Mouse (Mus musculus) MEL (cell line): Measurements from ENCODE around the gene Cmtm7. TPM values are rescaled to one million over a fixed set of nuclear protein-coding genes. Genes with fewer than 3 reads are reported as not detected.

Experiments used
- DNase-seq: peaks from one replicate; pipeline ENCODE4 v3.0.0; 2011; ENCODE audit warnings: low read depth, low spot score
- H3K27ac ChIP-seq: 2 replicates; pipeline ENCODE4 v1.5.1; 2012; ENCODE audit warnings: low read depth, mild to moderate bottlenecking, control low read depth, low read length, moderate library complexity; ENCODE audit not compliant: control insufficient read depth
- H3K27me3 ChIP-seq, 2 experiments: fragments of 150-350 bp in 1 of 2; sonication (generic) in 1 of 2; 2 replicates each; pipeline ENCODE4 v1.6.1; 2012; ENCODE audit warnings: low read length in 2 of 2, mild to moderate bottlenecking in 2 of 2, improper control_type of control experiment in 1 of 2, moderate library complexity in 1 of 2; ENCODE audit not compliant: insufficient read depth in 2 of 2, control insufficient read depth in 1 of 2
- H3K36me3 ChIP-seq, 2 experiments: 2 replicates each; pipeline ENCODE4 v1.6.1; 2012 to 2014; ENCODE audit warnings: low read length in 2 of 2, improper control_type of control experiment in 1 of 2, inconsistent platforms in 1 of 2, mild to moderate bottlenecking in 1 of 2; ENCODE audit not compliant: insufficient read depth in 2 of 2, control insufficient read depth in 1 of 2
- H3K4me1 ChIP-seq, 2 experiments: fragments of 150-350 bp in 1 of 2; sonication (generic) in 1 of 2; 2 replicates each; pipeline ENCODE4 v1.6.1; 2012; ENCODE audit warnings: low read length in 2 of 2, improper control_type of control experiment in 1 of 2, mild to moderate bottlenecking in 1 of 2; ENCODE audit not compliant: insufficient read depth in 2 of 2, control insufficient read depth in 1 of 2
- H3K4me3 ChIP-seq, 2 experiments: fragments of 150-350 bp in 1 of 2; sonication (generic) in 1 of 2; 2 replicates each; pipeline ENCODE4 v1.5.1; 2012; ENCODE audit warnings: low read depth in 2 of 2, low read length in 2 of 2, mild to moderate bottlenecking in 2 of 2, moderate library complexity in 2 of 2, control low read depth in 1 of 2, improper control_type of control experiment in 1 of 2; ENCODE audit not compliant: control insufficient read depth in 1 of 2, insufficient read depth in 1 of 2
- H3K79me2 ChIP-seq: 2 replicates; pipeline ENCODE4 v1.6.1; 2012; ENCODE audit warnings: mild to moderate bottlenecking, low read length, moderate library complexity; ENCODE audit not compliant: control insufficient read depth, poor library complexity, insufficient read depth
- H3K9ac ChIP-seq: 2 replicates; pipeline ENCODE4 v1.6.1; 2012; ENCODE audit warnings: low read depth, mild to moderate bottlenecking, control low read depth, low read length, moderate library complexity; ENCODE audit not compliant: control insufficient read depth, poor library complexity, severe bottlenecking
- H3K9me3 ChIP-seq: fragments of 150-350 bp; sonication (generic); replicated peaks from 2 replicates; pipeline ENCODE4 v1.6.1; 2012; ENCODE audit warnings: mild to moderate bottlenecking, low read length, improper control_type of control experiment, moderate library complexity; ENCODE audit not compliant: insufficient read depth
- BHLHE40 ChIP-seq: IDR thresholded peaks from 2 replicates; pipeline ENCODE4 v1.6.1; 2012; ENCODE audit warnings: low read depth, mild to moderate bottlenecking, inconsistent platforms, low read length, improper control_type of control experiment, borderline replicate concordance
- CHD1 ChIP-seq: IDR thresholded peaks from 2 replicates; pipeline ENCODE4 v1.6.1; 2012; ENCODE audit warnings: low read depth, mild to moderate bottlenecking, inconsistent platforms, low read length, improper control_type of control experiment
- ELF1 ChIP-seq: IDR thresholded peaks from 2 replicates; pipeline ENCODE4 v1.6.1; 2014; ENCODE audit warnings: low read depth, mild to moderate bottlenecking, inconsistent platforms, low read length, improper control_type of control experiment, moderate library complexity
- EP300 ChIP-seq, 2 experiments: IDR thresholded peaks; 2 replicates each; pipeline ENCODE4 v1.6.1; 2011; ENCODE audit warnings: improper control_type of control experiment in 2 of 2, low read length in 2 of 2, low read depth in 1 of 2, mild to moderate bottlenecking in 1 of 2
- ETS1 ChIP-seq: IDR thresholded peaks from 2 replicates; pipeline ENCODE4 v1.6.1; 2012; ENCODE audit warnings: low read depth, mild to moderate bottlenecking, inconsistent platforms, low read length, improper control_type of control experiment, moderate library complexity
- GATA1 ChIP-seq: IDR thresholded peaks from 2 replicates; pipeline ENCODE4 v1.6.1; 2011; ENCODE audit warnings: low read depth, low read length, improper control_type of control experiment
- HCFC1 ChIP-seq: IDR thresholded peaks from 2 replicates; pipeline ENCODE4 v1.6.1; 2012; ENCODE audit warnings: low read depth, mild to moderate bottlenecking, inconsistent platforms, low read length, improper control_type of control experiment, moderate library complexity
- MAZ ChIP-seq: IDR thresholded peaks from 2 replicates; pipeline ENCODE4 v1.6.1; 2012; ENCODE audit warnings: low read depth, mild to moderate bottlenecking, inconsistent platforms, low read length, improper control_type of control experiment
- MEF2A ChIP-seq: IDR thresholded peaks from 2 replicates; pipeline ENCODE4 v1.6.1; 2014; ENCODE audit warnings: low read depth, mild to moderate bottlenecking, inconsistent platforms, low read length, improper control_type of control experiment; ENCODE audit not compliant: poor library complexity, insufficient replicate concordance, severe bottlenecking; ENCODE audit errors: extremely low read depth
- MXI1 ChIP-seq: IDR thresholded peaks from 2 replicates; pipeline ENCODE4 v1.6.1; 2011; ENCODE audit warnings: mild to moderate bottlenecking, low read depth, low read length, improper control_type of control experiment
- NELFE ChIP-seq: IDR thresholded peaks from 2 replicates; pipeline ENCODE4 v1.6.1; 2011; ENCODE audit warnings: low read depth, low read length, improper control_type of control experiment
- POLR2AphosphoS5 ChIP-seq: IDR thresholded peaks from 2 replicates; pipeline ENCODE4 v1.6.1; 2012; ENCODE audit warnings: low read depth, borderline replicate concordance, mild to moderate bottlenecking, inconsistent platforms, low read length, moderate library complexity, mixed read lengths
- RAD21 ChIP-seq: IDR thresholded peaks from 2 replicates; pipeline ENCODE4 v1.6.1; 2011; ENCODE audit warnings: mild to moderate bottlenecking, low read depth, low read length, improper control_type of control experiment
- RCOR1 ChIP-seq: IDR thresholded peaks from 2 replicates; pipeline ENCODE4 v1.6.1; 2012; ENCODE audit warnings: low read depth, mild to moderate bottlenecking, inconsistent platforms, low read length, improper control_type of control experiment
- SIN3A ChIP-seq: IDR thresholded peaks from 2 replicates; pipeline ENCODE4 v1.6.1; 2012; ENCODE audit warnings: low read length, improper control_type of control experiment, inconsistent platforms
- SMC3 ChIP-seq: IDR thresholded peaks from 2 replicates; pipeline ENCODE4 v1.6.1; 2011; ENCODE audit warnings: low read depth, low read length, improper control_type of control experiment
- TCF12 ChIP-seq: IDR thresholded peaks from 2 replicates; pipeline ENCODE4 v1.6.1; 2014; ENCODE audit warnings: low read depth, mild to moderate bottlenecking, inconsistent platforms, low read length, improper control_type of control experiment, moderate library complexity
- USF1 ChIP-seq: IDR thresholded peaks from 2 replicates; pipeline ENCODE4 v1.6.1; 2014; ENCODE audit warnings: low read depth, mild to moderate bottlenecking, inconsistent platforms, low read length, improper control_type of control experiment, moderate library complexity
- USF2 ChIP-seq, 2 experiments: IDR thresholded peaks; 2 replicates each; pipeline ENCODE4 v1.6.1; 2011 to 2012; ENCODE audit warnings: improper control_type of control experiment in 2 of 2, low read length in 2 of 2, borderline replicate concordance in 1 of 2, inconsistent platforms in 1 of 2, low read depth in 1 of 2, mild to moderate bottlenecking in 1 of 2; ENCODE audit not compliant: insufficient read depth in 1 of 2
- ZKSCAN1 ChIP-seq: IDR thresholded peaks from 2 replicates; pipeline ENCODE4 v1.6.1; 2012; ENCODE audit warnings: low read depth, mild to moderate bottlenecking, inconsistent platforms, low read length, improper control_type of control experiment, moderate library complexity
- ZNF384 ChIP-seq: IDR thresholded peaks from 2 replicates; pipeline ENCODE4 v1.6.1; 2012; ENCODE audit warnings: low read depth, mild to moderate bottlenecking, inconsistent platforms, low read length, improper control_type of control experiment
- polyA plus RNA-seq, 2 experiments: library from polyadenylated mRNA; stranded (reverse) in 1 of 2; unstranded in 1 of 2; fragments of >175 nt in 1 of 2; fragments of >200 nt in 1 of 2; gene quantifications; 2 replicates each; pipeline versions ENCODE4 v1.2.1 to v1.2.4; 2012; ENCODE audit warnings: low replicate concordance in 2 of 2, low read depth in 1 of 2; ENCODE audit not compliant: insufficient read length in 2 of 2, insufficient read depth in 1 of 2, missing spikeins in 1 of 2
- total RNA-seq: library from RNA; depleted of rRNA; stranded (reverse); fragments of 300-350 nt; gene quantifications from 2 replicates; pipeline ENCODE4 v1.2.3, GENCODE M21; 2012

Cmtm7 gene
- total and polyA plus RNA-seq, 3 experiments = 290 to 545 TPM; not detected in 1

DNA sequence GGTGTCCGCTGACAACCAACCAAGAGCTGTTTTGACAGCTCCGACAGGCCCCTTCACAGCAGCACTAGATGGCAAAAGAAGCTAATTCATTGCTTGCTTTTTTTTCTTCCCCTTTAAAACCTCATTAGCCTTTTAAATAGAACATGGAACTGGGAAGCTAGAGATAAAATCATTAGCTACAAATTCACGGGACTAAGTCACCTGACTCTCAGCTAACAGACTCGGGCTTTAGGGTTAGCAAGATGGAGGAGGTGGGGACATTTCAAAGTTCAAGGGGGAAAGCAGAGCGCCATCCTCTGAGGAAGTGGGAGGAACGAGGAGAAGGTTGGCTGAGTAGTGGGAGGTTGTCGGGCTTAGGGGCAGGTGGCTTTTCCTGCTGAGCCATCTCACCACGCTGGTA is 25.6 kb upstream of the Cmtm7 start:
- TF ChIP-seq USF2 (IDR thresholded peaks at IDR 0.05; ENCODE audit: borderline replicate concordance in 1 of 2, insufficient read depth in 1 of 2, low read depth in 1 of 2, low read length in 2 of 2) (0 out of 4 replicates have a peak, but pooled peaks of 1 of the 2 experiments have one; percentile 19), BHLHE40 (peak; percentile 67; the same call in 1 of the 2 replicates), MXI1 (no peak), USF1 (peak; percentile 76), ETS1 (peak; percentile 7; the same call in 1 of the 2 replicates), ZNF384 (peak; percentile 35; the same call in 1 of the 2 replicates)
- no peaks in the 10 kb centered on the region for H3K79me2 ChIP-seq
- no peak overlapping the region for H3K27ac ChIP-seq
- no peaks in the 10 kb centered on the region for H3K27me3 ChIP-seq
- H3K9me3 ChIP-seq = no peaks in the 10 kb centered on the region
- peaks cover 0 to 2% of the 10 kb centered on the region in 2 experiments; a peak in 2 of 4 replicates for H3K4me1 ChIP-seq
- H3K36me3 ChIP-seq = peaks cover 0 to 2% of the 10 kb centered on the region in 2 experiments; a peak in 1 of 4 replicates
- DNase-seq = no peak
- H3K4me3 ChIP-seq = peak overlapping the region in 1 of 2 experiments; percentile 7; a peak in 1 of 4 replicates
- H3K9ac ChIP-seq = no peak overlapping the region

DNA sequence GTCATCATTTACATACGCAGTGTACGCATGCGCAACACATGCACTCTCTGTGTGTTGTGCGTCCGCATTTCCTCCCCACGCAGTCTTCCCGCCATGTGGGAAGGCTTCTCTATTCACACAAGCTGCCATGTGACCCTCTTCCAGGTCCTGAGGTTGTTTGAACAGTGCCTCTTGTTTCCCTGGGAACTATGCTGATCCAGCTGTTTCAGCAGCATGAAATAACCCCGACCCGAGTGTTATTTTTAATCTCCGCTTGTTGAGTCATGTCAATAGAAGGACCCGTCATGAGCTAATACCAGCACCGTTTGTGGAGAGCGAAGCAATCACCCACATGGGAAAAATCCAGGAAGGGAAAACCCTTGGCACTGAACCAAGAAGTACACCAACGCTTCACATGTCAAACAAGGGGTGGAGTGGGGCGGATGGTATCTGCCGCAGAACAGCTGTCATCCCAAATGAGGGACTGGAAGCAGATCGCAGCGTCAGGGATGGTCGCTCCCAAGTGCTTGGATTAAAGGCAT is 23.6 kb upstream of the Cmtm7 start:
- DNase-seq = no peak
- Histone ChIP-seq H3K9me3 (no peaks in the 10 kb centered on the region), H3K27me3 (no peaks in the 10 kb centered on the region), H3K36me3 (peaks cover 0 to 2% of the 10 kb centered on the region in 2 experiments; a peak in 1 of 4 replicates), H3K4me3 (no peak overlapping the region), H3K27ac (no peak overlapping the region), H3K79me2 (no peaks in the 10 kb centered on the region), H3K4me1 (peaks cover 0 to 2% of the 10 kb centered on the region in 2 experiments; a peak in 2 of 4 replicates)
- TF ChIP-seq ETS1 (no peak), MEF2A (no peak), BHLHE40 (no peak), ZKSCAN1 (no peak), SIN3A (no peak), ELF1 (no peak), POLR2AphosphoS5 (no peak), SMC3 (no peak), RCOR1 (no peak), MXI1 (no peak), CHD1 (no peak), USF2 (IDR thresholded peaks at IDR 0.05; ENCODE audit: borderline replicate concordance in 1 of 2, insufficient read depth in 1 of 2, low read depth in 1 of 2, low read length in 2 of 2) (no peak), MAZ (no peak), TCF12 (no peak), NELFE (no peak), EP300 (IDR thresholded peaks at IDR 0.05; ENCODE audit: low read depth in 1 of 2, low read length in 2 of 2) (no peak), HCFC1 (no peak), GATA1 (no peak), RAD21 (no peak)
- TF ChIP-seq, all 39 proteins: peak for 0
- no peak overlapping the region for H3K9ac ChIP-seq
